Mouse (Mus musculus) CH12.LX (cell line): ENCODE measurements around the gene Coq10b. TPM values are rescaled to one million over a fixed set of nuclear protein-coding genes. Genes with fewer than 3 reads are reported as not detected.

Source experiments
- polyA plus RNA-seq: library from polyadenylated mRNA; unstranded; fragments of >175 nt; gene quantifications from 2 replicates; pipeline ENCODE4 v1.2.1, GENCODE M21; 2012; ENCODE audit warnings: low read depth; ENCODE audit not compliant: insufficient read length
- total RNA-seq, 2 experiments: library from RNA; depleted of rRNA; stranded (reverse); fragments of 300-350 nt in 1 of 2; fragments of >200 nt in 1 of 2; gene quantifications; 2 replicates each; pipeline ENCODE4 v1.2.3; 2012 to 2014

The Coq10b gene
- total and polyA plus RNA-seq, 3 experiments: 3.0 to 14.4 (median 7.0) TPM

Other genes with a start within 250 kb of the Coq10b start
- 16.2 and 19.8 TPM in 2 replicates for gene Ankrd44, start 126.4 kb upstream of the Coq10b start, total RNA-seq (2012; rRNA removed)
- 12.2 and 12.7 TPM in 2 replicates for gene Ankrd44, start 126.4 kb upstream of the Coq10b start, total RNA-seq (2014; rRNA removed)
- 23.0 and 24.9 TPM in 2 replicates for gene Ankrd44, start 126.4 kb upstream of the Coq10b start, polyA plus RNA-seq
- 109 and 120 TPM in 2 replicates for gene Sf3b1, start 25.3 kb upstream of the Coq10b start, total RNA-seq (2012; rRNA removed)
- 186 and 246 TPM in 2 replicates for gene Sf3b1, start 25.3 kb upstream of the Coq10b start, total RNA-seq (2014; rRNA removed)
- gene Sf3b1, start 25.3 kb upstream of the Coq10b start, polyA plus RNA-seq: 133 and 162 TPM in 2 replicates
- gene Hspe1, start 35.4 kb downstream of the Coq10b start, total RNA-seq (2012; rRNA removed): 479 and 709 TPM in 2 replicates
- gene Hspe1, start 35.4 kb downstream of the Coq10b start, total RNA-seq (2014; rRNA removed): 667 and 810 TPM in 2 replicates
- 728 and 915 TPM in 2 replicates for gene Hspe1, start 35.4 kb downstream of the Coq10b start, polyA plus RNA-seq
- 363 and 594 TPM in 2 replicates for gene Hspd1, start 35.5 kb downstream of the Coq10b start, total RNA-seq (2012; rRNA removed)
- gene Hspd1, start 35.5 kb downstream of the Coq10b start, total RNA-seq (2014; rRNA removed): 764 and 924 TPM in 2 replicates
- 920 and 1,101 TPM in 2 replicates for gene Hspd1, start 35.5 kb downstream of the Coq10b start, polyA plus RNA-seq
- gene Mob4, start 78.5 kb downstream of the Coq10b start, total RNA-seq (2012; rRNA removed): 12.3 and 16.7 TPM in 2 replicates
- 49.5 and 62.4 TPM in 2 replicates for gene Mob4, start 78.5 kb downstream of the Coq10b start, total RNA-seq (2014; rRNA removed)
- 34.1 and 43.2 TPM in 2 replicates for gene Mob4, start 78.5 kb downstream of the Coq10b start, polyA plus RNA-seq
- 0.88 and 1.4 TPM in 2 replicates for gene Rftn2, start 174.0 kb downstream of the Coq10b start, total RNA-seq (2012; rRNA removed)
- gene Rftn2, start 174.0 kb downstream of the Coq10b start, total RNA-seq (2014; rRNA removed): 0.96 and 1.1 TPM in 2 replicates
- 0.91 and 1.4 TPM in 2 replicates for gene Rftn2, start 174.0 kb downstream of the Coq10b start, polyA plus RNA-seq
- gene Mars2, start 184.4 kb downstream of the Coq10b start, total RNA-seq (2012; rRNA removed): 4.5 and 5.7 TPM in 2 replicates
- 5.6 and 5.8 TPM in 2 replicates for gene Mars2, start 184.4 kb downstream of the Coq10b start, total RNA-seq (2014; rRNA removed)
- gene Mars2, start 184.4 kb downstream of the Coq10b start, polyA plus RNA-seq: 3.5 and 3.7 TPM in 2 replicates